Comparison of ENCODE assay signal across 11 mouse cellular contexts in genomic region chr14:21892341-21892659, GRCm38 (mm10). TPM values are rescaled to one million over a fixed set of nuclear protein-coding genes. Genes with fewer than 3 reads are reported as not detected.
DNase-seq lines count a peak whose midpoint lies in the region; ATAC-seq and TF ChIP-seq lines count a peak whose summit lies in the region.
"Had no signal": no experiment of that assay in that cellular context is flagged by ENCODE, and none has a peak within 500 bp of the region (broad histone marks: within the 10 kb centered on the region; RNA-seq: fewer than 3 reads in every experiment).

No protein-coding gene starts in this region.

- H3K9me3 ChIP-seq in heart, embryonic 13.5 days = no peaks in the 10 kb centered on the region
- no peaks in the 10 kb centered on the region for H3K9me3 ChIP-seq in neural tube, embryonic 11.5 days (ENCODE audit: control insufficient read depth, low read length)
- H3K9me3 ChIP-seq in neural tube, embryonic 14.5 days (ENCODE audit: control insufficient read depth, low read length) = no peaks in the 10 kb centered on the region
- H3K9me3 ChIP-seq in midbrain, embryonic 14.5 days (ENCODE audit: control insufficient read depth, low read length) = no peaks in the 10 kb centered on the region

- H3K4me3 ChIP-seq in heart, embryonic 13.5 days = no peak overlapping the region
- no peak overlapping the region for H3K4me3 ChIP-seq in neural tube, embryonic 11.5 days (ENCODE audit: low read depth, low read length)
- no peak overlapping the region for H3K4me3 ChIP-seq in neural tube, embryonic 14.5 days (ENCODE audit: low read depth, low read length)
- H3K4me3 ChIP-seq in midbrain, embryonic 14.5 days (replicated peaks; ENCODE audit: low read depth, low read length) = no peak overlapping the region
- no peak overlapping the region for H3K4me3 ChIP-seq in left cerebral cortex, adult 2 months

- intact Hi-C loops in left cerebral cortex, adult 2 months (cut with DNase I) = no loop called here

- H3K4me2 ChIP-seq in heart, embryonic 13.5 days = peak overlapping the region; percentile 57
- H3K4me2 ChIP-seq in neural tube, embryonic 11.5 days (ENCODE audit: low read depth) = peak overlapping the region; percentile 27; the same call in 1 of the 2 replicates
- no peak overlapping the region for H3K4me2 ChIP-seq in neural tube, embryonic 14.5 days (ENCODE audit: low read depth, low read length)
- no peak overlapping the region for H3K4me2 ChIP-seq in midbrain, embryonic 14.5 days (ENCODE audit: low read length)

- H3K36me3 ChIP-seq in heart, embryonic 13.5 days = no peaks in the 10 kb centered on the region
- H3K36me3 ChIP-seq in neural tube, embryonic 11.5 days (ENCODE audit: control insufficient read depth, insufficient read depth, low read length) = no peaks in the 10 kb centered on the region
- H3K36me3 ChIP-seq in neural tube, embryonic 14.5 days (ENCODE audit: control insufficient read depth, insufficient read depth, low read length) = no peaks in the 10 kb centered on the region
- no peaks in the 10 kb centered on the region for H3K36me3 ChIP-seq in midbrain, embryonic 14.5 days (ENCODE audit: control insufficient read depth, insufficient read depth, low read length)

- H3K27ac ChIP-seq in heart, embryonic 13.5 days (replicated peaks) = peak overlapping the region; percentile 53; the same call in 1 of the 2 replicates
- H3K27ac ChIP-seq in neural tube, embryonic 11.5 days (ENCODE audit: low read depth, low read length) = peak overlapping the region; percentile 49; the same call in 1 of the 2 replicates
- H3K27ac ChIP-seq in neural tube, embryonic 14.5 days (ENCODE audit: low read depth, low read length) = no peak overlapping the region
- no peak overlapping the region for H3K27ac ChIP-seq in midbrain, embryonic 14.5 days (replicated peaks; ENCODE audit: low read depth, low read length)
- no peak overlapping the region for H3K27ac ChIP-seq in left cerebral cortex, adult 2 months
- H3K27ac ChIP-seq: liver, embryonic 14.5 days had no signal

- no peak overlapping the region for H3K9ac ChIP-seq in heart, embryonic 13.5 days
- no peak overlapping the region for H3K9ac ChIP-seq in neural tube, embryonic 11.5 days (ENCODE audit: low read length)
- H3K9ac ChIP-seq in neural tube, embryonic 14.5 days (replicated peaks; ENCODE audit: low read depth, low read length) = no peak overlapping the region
- H3K9ac ChIP-seq in midbrain, embryonic 14.5 days (replicated peaks; ENCODE audit: low read length) = no peak overlapping the region
- H3K9ac ChIP-seq: liver, embryonic 14.5 days had no signal

- peaks cover 13% of the 10 kb centered on the region for H3K4me1 ChIP-seq in heart, embryonic 13.5 days
- peaks cover 12% of the 10 kb centered on the region for H3K4me1 ChIP-seq in neural tube, embryonic 11.5 days (ENCODE audit: control insufficient read depth, insufficient read depth, low read length)
- H3K4me1 ChIP-seq in neural tube, embryonic 14.5 days (ENCODE audit: control insufficient read depth, insufficient read depth, low read length) = 0 out of 2 replicates have a peak, but pooled peaks cover 6% of the 10 kb centered on the region
- H3K4me1 ChIP-seq in midbrain, embryonic 14.5 days (ENCODE audit: control insufficient read depth, insufficient read depth, low read length) = no peaks in the 10 kb centered on the region

- H3K27me3 ChIP-seq in heart, embryonic 13.5 days (replicated peaks) = no peaks in the 10 kb centered on the region
- no peaks in the 10 kb centered on the region for H3K27me3 ChIP-seq in neural tube, embryonic 11.5 days (ENCODE audit: control insufficient read depth, insufficient read depth, low read length)
- H3K27me3 ChIP-seq in neural tube, embryonic 14.5 days (ENCODE audit: control insufficient read depth, insufficient read depth, low read length) = no peaks in the 10 kb centered on the region
- H3K27me3 ChIP-seq in midbrain, embryonic 14.5 days (ENCODE audit: control insufficient read depth, insufficient read depth, low read length) = no peaks in the 10 kb centered on the region

- no peak for TF ChIP-seq CTCF in left cerebral cortex, adult 2 months (IDR thresholded peaks at IDR 0.05)

- ATAC-seq in heart, embryonic 13.5 days (ENCODE audit: extremely low read depth, insufficient number of reproducible peaks, low FRiP score, low TSS enrichment) = no peak
- ATAC-seq in neural tube, embryonic 11.5 days (ENCODE audit: insufficient read depth, low FRiP score, low TSS enrichment) = no peak; the same call in 1 of the 2 replicates
- peak; percentile 41; the same call in 1 of the 2 replicates for ATAC-seq in neural tube, embryonic 14.5 days (ENCODE audit: low read depth)
- no peak for ATAC-seq in midbrain, embryonic 14.5 days (ENCODE audit: low FRiP score, low TSS enrichment)

- no peak for DNase-seq in heart, postnatal 4 days
- no peak for DNase-seq in neural tube, embryonic 11.5 days (ENCODE audit: low spot score)
- DNase-seq in neural tube, embryonic 10.5 days (ENCODE audit: extremely low spot score, low spot score) = no peak
- no peak for DNase-seq in midbrain, embryonic 14.5 days
- DNase-seq in left cerebral cortex, adult 2 months (ENCODE audit: extremely low spot score in 1 of 2, low spot score in 2 of 2) = no peak
- no peak for DNase-seq in testis, postnatal 14 days (ENCODE audit: low spot score)
- DNase-seq: cerebellum, postnatal 14 days; right cerebral cortex, postnatal 14 days had no signal

- WGBS in heart, embryonic 13.5 days = 75% methylated on average over 6 of the region's 6 CpGs
- WGBS in neural tube, embryonic 11.5 days = 20% methylated on average over 6 of the region's 6 CpGs
- 18% methylated on average over 6 of the region's 6 CpGs for WGBS in neural tube, embryonic 14.5 days
- 62% methylated on average over 6 of the region's 6 CpGs for WGBS in midbrain, embryonic 14.5 days

RNA-seq across cellular contexts. Expression of gene Comtd1, which starts 43.5 kb away (rescaled TPM):
- 36.7 and 44.7 TPM in 2 replicates for polyA plus RNA-seq in heart, embryonic 13.5 days (2015; fragmentation: Nextera tagmentation; extraction: Ambion mirVana)
- 10 to 100 TPM; 16.9 to 25.9 TPM for total RNA-seq in heart, postnatal 4 days (2021)
- polyA plus RNA-seq in neural tube, embryonic 11.5 days (2014; fragmentation: Nextera tagmentation; extraction: Ambion mirVana) = 14.0 and 16.0 TPM in 2 replicates
- 38.6 and 55.0 TPM in 2 replicates for polyA plus RNA-seq in neural tube, embryonic 14.5 days (2014; fragmentation: Nextera tagmentation; extraction: Ambion mirVana)
- 38.8 and 55.7 TPM in 2 replicates for polyA plus RNA-seq in midbrain, embryonic 14.5 days (2014; fragmentation: Nextera tagmentation; extraction: Ambion mirVana)
- 10 to 100 TPM; 22.8 to 24.9 TPM for total RNA-seq in left cerebral cortex, adult 2 months (2021)

Comparison
In these comparisons a context has a peak if more than half of its experiments do, and no peak if none do; other contexts are left out.
1. H3K27ac ChIP-seq: peak in heart, embryonic 13.5 days (single experiment) and neural tube, embryonic 11.5 days (single experiment); none in neural tube, embryonic 14.5 days (single experiment), midbrain, embryonic 14.5 days (single experiment) and left cerebral cortex, adult 2 months (single experiment).
2. H3K4me2 ChIP-seq: peak in heart, embryonic 13.5 days (single experiment) and neural tube, embryonic 11.5 days (single experiment); none in neural tube, embryonic 14.5 days (single experiment) and midbrain, embryonic 14.5 days (single experiment).